Mouse (Mus musculus) urinary bladder, postnatal 0 days (tissue): ENCODE data around the gene Gm10256. TPM values are rescaled to one million over a fixed set of nuclear protein-coding genes. Genes with fewer than 3 reads are reported as not detected.

ENCODE experiments used
- polyA plus RNA-seq: library from polyadenylated mRNA; unstranded; fragments of >200 nt; fragmentation: Nextera tagmentation; extraction: Ambion mirVana; gene quantifications from 2 replicates; pipeline ENCODE4 v1.2.1, GENCODE M21; 2015

Gm10256 gene
- polyA plus RNA-seq, result not detected in 2 replicates

DNA sequence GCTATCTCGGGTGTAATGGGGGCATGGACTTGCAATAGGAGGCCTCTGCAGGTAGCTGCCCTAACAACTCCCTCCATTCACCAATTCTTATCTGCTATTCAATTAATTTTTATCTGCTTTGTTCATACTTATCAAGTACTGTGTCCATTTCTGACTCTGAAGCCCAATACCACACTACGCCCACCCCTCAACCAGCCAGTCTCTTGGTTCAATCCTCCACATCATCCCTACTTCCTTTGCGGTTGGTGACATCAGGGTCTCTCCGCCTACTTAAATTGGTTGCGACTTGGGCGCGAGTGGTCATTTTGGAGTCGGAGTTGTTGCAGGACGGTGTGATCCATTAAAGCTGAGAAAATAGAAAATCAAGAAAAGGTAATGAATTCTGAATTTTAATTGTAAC lies at the start of gene Gm10256, which contains the start of gene Rbmy:
Gene Gm10256, plus strand, starts transcription at position 320 of the 400 bp plus-strand sequence.
Gene Rbmy, plus strand, starts transcription at position 301 of the 400 bp plus-strand sequence.

DNA sequence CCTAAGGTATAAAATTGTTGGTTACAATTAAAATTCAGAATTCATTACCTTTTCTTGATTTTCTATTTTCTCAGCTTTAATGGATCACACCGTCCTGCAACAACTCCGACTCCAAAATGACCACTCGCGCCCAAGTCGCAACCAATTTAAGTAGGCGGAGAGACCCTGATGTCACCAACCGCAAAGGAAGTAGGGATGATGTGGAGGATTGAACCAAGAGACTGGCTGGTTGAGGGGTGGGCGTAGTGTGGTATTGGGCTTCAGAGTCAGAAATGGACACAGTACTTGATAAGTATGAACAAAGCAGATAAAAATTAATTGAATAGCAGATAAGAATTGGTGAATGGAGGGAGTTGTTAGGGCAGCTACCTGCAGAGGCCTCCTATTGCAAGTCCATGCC lies 34.4 kb upstream of the Gm10256 start, which contains the start of gene Gm4064:
Gene Gm4064, minus strand, starts transcription at position 101 of the 400 bp plus-strand sequence.

DNA sequence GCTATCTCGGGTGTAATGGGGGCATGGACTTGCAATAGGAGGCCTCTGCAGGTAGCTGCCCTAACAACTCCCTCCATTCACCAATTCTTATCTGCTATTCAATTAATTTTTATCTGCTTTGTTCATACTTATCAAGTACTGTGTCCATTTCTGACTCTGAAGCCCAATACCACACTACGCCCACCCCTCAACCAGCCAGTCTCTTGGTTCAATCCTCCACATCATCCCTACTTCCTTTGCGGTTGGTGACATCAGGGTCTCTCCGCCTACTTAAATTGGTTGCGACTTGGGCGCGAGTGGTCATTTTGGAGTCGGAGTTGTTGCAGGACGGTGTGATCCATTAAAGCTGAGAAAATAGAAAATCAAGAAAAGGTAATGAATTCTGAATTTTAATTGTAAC lies 70.2 kb downstream of the Gm10256 start, which contains the start of gene Gm10352:
Gene Gm10352, plus strand, starts transcription at position 301 of the 400 bp plus-strand sequence.

Other genes starting within 250 kb of the Gm10256 start
- gene H2al2c, start 231.6 kb upstream of the Gm10256 start, polyA plus RNA-seq, result not detected in 2 replicates
- not detected in 2 replicates for gene Sry, start 167.0 kb upstream of the Gm10256 start, polyA plus RNA-seq
- gene H2al2b, start 110.0 kb upstream of the Gm10256 start, polyA plus RNA-seq, result not detected in 2 replicates
- not detected in 2 replicates for gene Gm4064, start 34.5 kb upstream of the Gm10256 start, polyA plus RNA-seq
- not detected in 2 replicates for gene Rbmy, start within 50 bp of the Gm10256 start, polyA plus RNA-seq
- gene Gm10352, start 70.3 kb downstream of the Gm10256 start, polyA plus RNA-seq, result not detected in 2 replicates
- not detected in 2 replicates for gene Gm29289, start 101.9 kb downstream of the Gm10256 start, polyA plus RNA-seq